Mouse (Mus musculus) midbrain, embryonic 14.5 days (tissue): ENCODE results near the gene Nol10. TPM values are rescaled to one million over a fixed set of nuclear protein-coding genes. Genes with fewer than 3 reads are reported as not detected.
"Not testable (repeated sequence)": the region's sequence is repeated elsewhere in the genome, so short reads cannot be mapped to it uniquely, and the experiment has no call there.

Source experiments
- ATAC-seq: fragments of 200-750 bp; cut with Nextera tagmentation; 2 replicates; pipeline ENCODE4 v1.8.0; 2017; ENCODE audit warnings: moderate number of reproducible peaks, moderate library complexity; ENCODE audit not compliant: low FRiP score, low TSS enrichment
- DNase-seq: peaks from one replicate; pipeline ENCODE4 v3.0.0-alpha.2; 2015
- H3K27ac ChIP-seq: fragments of 300-500 bp; sonication (generic); replicated peaks from 2 replicates; pipeline ENCODE4 v1.5.1; 2014; ENCODE audit warnings: mild to moderate bottlenecking, low read depth, low read length, moderate library complexity
- H3K27me3 ChIP-seq: fragments of 300-500 bp; sonication (generic); 2 replicates; pipeline ENCODE4 v1.6.1; 2014; ENCODE audit warnings: low read length, control low read depth, mixed read lengths; ENCODE audit not compliant: control insufficient read depth, insufficient read depth
- H3K36me3 ChIP-seq: fragments of 300-500 bp; sonication (generic); 2 replicates; pipeline ENCODE4 v1.6.1; 2014; ENCODE audit warnings: low read length, control low read depth; ENCODE audit not compliant: control insufficient read depth, insufficient read depth
- H3K4me1 ChIP-seq: fragments of 300-500 bp; sonication (generic); 2 replicates; pipeline ENCODE4 v1.6.1; 2014; ENCODE audit warnings: mild to moderate bottlenecking, antibody characterized with exemption, low read length, control low read depth; ENCODE audit not compliant: control insufficient read depth, insufficient read depth
- H3K4me2 ChIP-seq: fragments of 300-500 bp; sonication (generic); 2 replicates; pipeline ENCODE4 v1.6.1; 2014; ENCODE audit warnings: mild to moderate bottlenecking, low read length, moderate library complexity
- H3K4me3 ChIP-seq: fragments of 300-500 bp; sonication (generic); replicated peaks from 2 replicates; pipeline ENCODE4 v1.5.1; 2014; ENCODE audit warnings: low read depth, low read length
- H3K9ac ChIP-seq: fragments of 300-500 bp; sonication (generic); replicated peaks from 2 replicates; pipeline ENCODE4 v1.6.1; 2014; ENCODE audit warnings: mild to moderate bottlenecking, low read length, moderate library complexity
- H3K9me3 ChIP-seq: fragments of 300-500 bp; sonication (generic); 2 replicates; pipeline ENCODE4 v1.6.1; 2016; ENCODE audit warnings: low read length, control low read depth, mixed read lengths; ENCODE audit not compliant: control insufficient read depth
- WGBS: fragments of 180-500 bp; shearing (Covaris S2); extraction: QIAGEN DNeasy Blood & Tissue Kit; methylation state at CpG from one replicate; pipeline ENCODE4 v1.1.7; 2014; 5-methylcytosine and 5-hydroxymethylcytosine counted together
- polyA plus RNA-seq: library from polyadenylated mRNA; unstranded; fragments of >200 nt; fragmentation: Nextera tagmentation; extraction: Ambion mirVana; gene quantifications from 2 replicates; pipeline ENCODE4 v1.2.1, GENCODE M21; 2014

The Nol10 gene
- polyA plus RNA-seq, 1 experiment from 2014 or later = 21.7 TPM

DNA sequence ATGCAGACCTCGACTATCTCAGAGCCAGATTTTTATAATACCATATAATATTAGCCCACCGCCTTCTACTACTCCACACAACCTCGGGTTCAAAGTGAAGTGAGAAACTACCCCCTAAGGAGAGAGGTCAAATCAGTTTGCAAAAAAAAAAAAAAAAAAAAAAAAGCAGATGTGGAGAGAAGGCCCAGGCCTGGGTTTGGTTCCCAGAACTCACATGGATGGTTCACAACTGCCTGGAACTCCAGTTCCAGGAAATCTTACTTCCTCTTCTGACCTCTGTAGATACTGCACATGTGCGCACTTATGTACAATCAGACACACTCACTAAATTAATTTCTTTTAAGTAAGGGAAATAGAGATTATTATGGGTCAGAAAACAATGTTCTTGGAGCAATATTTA, 102.2 kb downstream of the Nol10 start:
- DNase-seq (no peak), ATAC-seq (no peak)
- no peaks in the 10 kb centered on the region for H3K27me3 ChIP-seq
- no peaks in the 10 kb centered on the region for H3K4me1 ChIP-seq
- H3K9ac ChIP-seq = no peak overlapping the region
- no peak overlapping the region for H3K27ac ChIP-seq
- 87% methylated on average over 4 of the region's 4 CpGs for whole genome bisulfite sequencing
- H3K4me3 ChIP-seq = no peak overlapping the region
- H3K36me3 ChIP-seq = no peaks in the 10 kb centered on the region
- H3K4me2 ChIP-seq = no peak overlapping the region
- no peaks in the 10 kb centered on the region for H3K9me3 ChIP-seq

DNA sequence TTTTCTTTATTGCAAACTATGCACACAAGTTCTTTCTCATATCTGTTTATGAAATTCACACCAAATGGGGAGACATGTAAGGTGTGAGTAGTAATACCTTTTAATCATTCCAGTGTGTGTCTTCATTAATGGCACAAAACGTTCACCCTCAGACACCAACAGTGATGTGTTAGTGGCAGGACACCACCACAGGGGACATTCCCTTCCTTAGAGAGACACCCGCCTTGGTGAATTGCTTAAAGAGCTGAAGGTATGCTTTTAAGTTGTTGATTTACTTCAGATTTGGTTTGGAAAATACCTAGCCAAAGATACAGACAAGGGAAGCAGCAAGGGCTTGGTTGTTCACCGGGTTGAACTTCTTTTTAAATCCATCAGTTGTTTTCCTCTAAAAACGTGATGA, 102.7 kb downstream of the Nol10 start:
- WGBS = 72% methylated on average over 4 of the region's 4 CpGs

DNA sequence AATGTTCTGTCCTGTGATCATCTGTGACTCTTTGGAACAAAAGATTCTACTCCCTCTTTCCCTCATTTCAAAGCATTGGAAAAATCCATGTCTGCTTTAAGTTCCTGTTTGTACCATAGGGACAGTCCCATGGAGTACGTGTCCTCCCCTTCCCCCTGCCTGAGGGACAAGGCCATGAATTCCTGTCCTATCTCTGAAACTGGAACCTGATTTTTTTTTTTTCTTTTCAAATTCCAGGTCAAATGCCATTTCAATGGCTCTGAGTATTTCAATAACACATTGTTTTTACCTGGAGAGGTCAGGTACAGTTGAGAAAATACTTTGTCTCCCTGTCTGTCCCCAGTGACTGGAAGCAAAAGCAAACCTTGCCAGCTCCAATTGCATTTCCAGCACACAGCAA, 104.0 kb downstream of the Nol10 start:
- no peak overlapping the region for H3K27ac ChIP-seq
- DNase-seq = no peak
- H3K27me3 ChIP-seq = no peaks in the 10 kb centered on the region
- no peak overlapping the region for H3K4me2 ChIP-seq
- no peak overlapping the region for H3K4me3 ChIP-seq
- no peak for ATAC-seq
- 69% methylated on average over 1 of the region's 1 CpGs for WGBS
- H3K4me1 ChIP-seq = no peaks in the 10 kb centered on the region
- H3K36me3 ChIP-seq = no peaks in the 10 kb centered on the region
- H3K9me3 ChIP-seq = no peaks in the 10 kb centered on the region
- no peak overlapping the region for H3K9ac ChIP-seq

More for the DNA sequence above, 102.7 kb downstream of the Nol10 start:
- no peaks in the 10 kb centered on the region for H3K36me3 ChIP-seq
- H3K9me3 ChIP-seq = no peaks in the 10 kb centered on the region
- no peak overlapping the region for H3K9ac ChIP-seq
- H3K4me3 ChIP-seq = no peak overlapping the region
- ATAC-seq (no peak), DNase-seq (no peak)
- H3K27ac ChIP-seq = no peak overlapping the region
- no peaks in the 10 kb centered on the region for H3K4me1 ChIP-seq
- no peaks in the 10 kb centered on the region for H3K27me3 ChIP-seq
- no peak overlapping the region for H3K4me2 ChIP-seq

DNA sequence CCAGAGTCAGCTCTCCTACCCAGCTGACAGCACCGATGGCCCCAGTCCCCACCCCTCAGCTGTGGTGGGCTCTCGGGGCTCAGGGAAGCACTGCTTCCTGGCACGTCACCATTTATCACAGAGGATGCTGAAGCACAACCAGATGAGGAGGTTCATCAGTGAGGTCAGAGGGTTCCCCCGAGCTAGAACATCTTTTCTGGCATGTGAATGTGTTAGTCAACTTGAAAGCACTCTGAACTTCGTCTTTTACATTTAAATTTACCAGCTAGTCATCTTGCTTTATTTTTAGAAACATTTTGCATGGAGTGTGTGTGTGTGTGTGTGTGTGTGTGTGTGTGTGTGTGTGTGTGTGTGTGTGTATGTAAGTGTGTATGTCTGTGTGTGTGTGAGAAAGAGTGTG, 105.7 kb downstream of the Nol10 start:
- H3K27ac ChIP-seq = no peak overlapping the region
- H3K9ac ChIP-seq = no peak overlapping the region
- DNase-seq (no peak), ATAC-seq (no peak)
- H3K9me3 ChIP-seq = no peaks in the 10 kb centered on the region
- no peaks in the 10 kb centered on the region for H3K4me1 ChIP-seq
- no peaks in the 10 kb centered on the region for H3K27me3 ChIP-seq
- H3K36me3 ChIP-seq = no peaks in the 10 kb centered on the region
- H3K4me2 ChIP-seq = no peak overlapping the region
- 65% methylated on average over 5 of the region's 5 CpGs for WGBS
- no peak overlapping the region for H3K4me3 ChIP-seq

DNA sequence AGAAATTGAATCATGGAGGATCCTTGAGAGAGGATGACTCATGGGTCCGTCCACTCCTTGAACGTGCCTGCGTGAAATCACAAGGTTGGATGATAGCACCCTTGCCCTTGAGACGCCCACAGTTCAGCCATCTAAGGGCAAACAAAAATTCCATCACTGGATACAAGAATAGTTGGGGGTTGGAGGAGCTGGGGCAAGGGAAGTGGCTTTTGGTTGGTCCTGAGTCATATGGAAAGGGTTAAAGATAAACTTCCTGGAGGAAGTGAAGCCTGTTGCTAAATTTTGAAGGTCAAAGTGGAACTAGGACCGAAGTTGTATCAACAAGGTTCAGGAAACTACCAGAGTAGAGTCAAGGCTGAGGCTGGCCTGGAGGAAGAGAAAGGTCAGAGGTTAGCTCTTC, 106.8 kb downstream of the Nol10 start:
- Histone ChIP-seq H3K9ac (no peak overlapping the region), H3K27me3 (no peaks in the 10 kb centered on the region), H3K9me3 (no peaks in the 10 kb centered on the region), H3K4me2 (no peak overlapping the region), H3K27ac (no peak overlapping the region), H3K36me3 (no peaks in the 10 kb centered on the region), H3K4me3 (no peak overlapping the region), H3K4me1 (no peaks in the 10 kb centered on the region)
- no peak for DNase-seq
- no peak for ATAC-seq
- 88% methylated on average over 5 of the region's 5 CpGs for WGBS

DNA sequence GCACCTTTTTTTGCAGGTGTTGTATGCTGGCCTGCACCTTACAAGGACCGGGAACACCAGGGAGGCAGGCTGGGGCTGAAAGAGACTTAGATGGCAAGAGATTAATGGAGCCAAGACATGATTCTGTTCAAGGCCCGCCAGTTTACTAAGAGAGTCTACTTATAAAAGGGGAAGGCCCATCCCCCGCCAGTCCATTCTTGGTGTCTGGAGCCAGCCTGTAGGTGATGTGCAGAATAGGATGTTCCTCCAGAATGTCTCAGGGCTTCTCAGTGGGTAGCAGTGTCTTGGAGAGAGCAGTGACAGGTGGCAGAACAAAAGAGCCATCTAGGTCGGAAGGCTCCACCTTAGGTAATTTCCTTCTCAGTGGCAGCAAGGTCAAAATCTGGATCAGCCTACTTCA, 111.0 kb downstream of the Nol10 start:
- not testable (repeated sequence) for H3K27ac ChIP-seq, H3K4me1 ChIP-seq, H3K4me2 ChIP-seq, H3K9ac ChIP-seq, H3K27me3 ChIP-seq, DNase-seq, H3K36me3 ChIP-seq, ATAC-seq, H3K9me3 ChIP-seq, H3K4me3 ChIP-seq
- 88% methylated on average over 4 of the region's 4 CpGs for WGBS

DNA sequence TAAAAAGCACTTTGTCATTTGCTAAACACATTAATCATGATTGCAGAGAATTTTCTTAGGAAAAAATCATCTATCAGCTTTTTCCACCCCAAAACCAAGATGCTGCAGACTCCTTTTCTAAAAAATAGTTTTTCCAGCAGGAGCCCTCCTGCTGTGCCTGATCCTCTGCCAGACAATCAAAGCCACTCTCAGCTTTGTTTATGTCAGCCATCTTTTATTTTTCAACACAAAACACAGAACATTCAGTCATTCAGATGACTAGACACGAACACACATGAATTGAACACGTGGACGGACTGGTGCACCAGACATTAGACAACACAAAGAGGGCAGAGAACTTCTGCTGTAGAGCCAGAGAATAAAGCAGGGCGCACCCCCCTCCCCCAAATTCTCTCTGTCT, 115.4 kb downstream of the Nol10 start:
- Histone ChIP-seq H3K36me3 (no peaks in the 10 kb centered on the region), H3K27me3 (no peaks in the 10 kb centered on the region), H3K4me2 (no peak overlapping the region), H3K9me3 (no peaks in the 10 kb centered on the region), H3K27ac (no peak overlapping the region), H3K4me3 (no peak overlapping the region), H3K9ac (no peak overlapping the region), H3K4me1 (no peaks in the 10 kb centered on the region)
- ATAC-seq (no peak), DNase-seq (no peak)
- WGBS = 35% methylated on average over 4 of the region's 4 CpGs

DNA sequence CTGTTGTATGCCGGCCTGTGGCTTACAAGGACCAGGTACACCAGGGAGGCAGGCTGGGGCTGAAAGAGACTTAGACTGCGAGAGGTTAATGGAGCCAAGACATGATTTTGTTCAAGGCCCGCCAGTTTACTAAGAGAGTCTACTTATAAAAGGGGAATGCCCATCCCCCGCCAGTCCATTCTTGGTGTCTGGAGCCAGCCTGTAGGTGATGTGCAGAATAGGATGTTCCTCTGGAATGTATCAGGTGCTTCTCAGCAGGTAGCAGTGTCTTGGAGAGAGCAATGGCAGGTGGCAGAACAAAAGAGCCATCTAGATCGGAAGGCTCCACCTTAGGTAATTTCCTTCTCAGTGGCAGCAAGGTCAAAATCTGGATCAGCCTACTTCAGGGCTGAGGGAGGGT, 116.3 kb downstream of the Nol10 start:
- H3K9me3 ChIP-seq, DNase-seq, H3K9ac ChIP-seq, H3K27me3 ChIP-seq, H3K36me3 ChIP-seq, H3K4me2 ChIP-seq, H3K27ac ChIP-seq, H3K4me1 ChIP-seq, H3K4me3 ChIP-seq, ATAC-seq: not testable (repeated sequence)
- 89% methylated on average over 5 of the region's 5 CpGs for WGBS

DNA sequence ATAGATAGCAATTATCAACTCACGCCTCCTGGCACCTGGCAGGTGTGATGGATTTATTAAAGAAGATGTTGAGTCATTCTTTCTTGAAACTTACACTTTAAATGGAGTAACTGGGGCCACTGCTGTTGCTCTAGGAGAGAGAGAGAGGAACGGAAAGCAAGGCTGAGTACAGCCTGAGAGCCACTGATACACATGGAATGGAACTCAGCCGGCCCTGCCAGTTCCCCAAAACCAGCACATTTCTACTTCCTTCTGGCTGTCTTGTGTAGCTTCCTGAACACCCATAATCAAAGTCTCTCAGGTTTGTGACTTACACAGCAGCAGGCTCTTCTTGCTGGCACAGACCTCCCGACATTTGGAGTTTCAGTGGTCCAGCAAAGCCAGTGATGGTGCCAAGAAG, 118.5 kb downstream of the Nol10 start:
- Histone ChIP-seq H3K27me3 (no peaks in the 10 kb centered on the region), H3K4me1 (no peaks in the 10 kb centered on the region), H3K9me3 (no peaks in the 10 kb centered on the region), H3K36me3 (no peaks in the 10 kb centered on the region), H3K9ac (no peak overlapping the region), H3K4me2 (no peak overlapping the region), H3K4me3 (no peak overlapping the region), H3K27ac (no peak overlapping the region)
- 89% methylated on average over 4 of the region's 4 CpGs for WGBS
- ATAC-seq = no peak
- DNase-seq = no peak
